Mouse (Mus musculus) testis, adult 2 months (tissue): ENCODE data around the gene Cyb5d2. TPM values are rescaled to one million over a fixed set of nuclear protein-coding genes. Genes with fewer than 3 reads are reported as not detected.

Source experiments
- H3K27ac ChIP-seq: fragments of 200-500 bp; 2 replicates; pipeline ENCODE4 v1.5.1; 2012; ENCODE audit warnings: low read depth, low read length; ENCODE audit not compliant: control insufficient read depth, insufficient read depth
- H3K27me3 ChIP-seq: fragments of 200-500 bp; 2 replicates; pipeline ENCODE4 v1.6.1; 2012; ENCODE audit warnings: mild to moderate bottlenecking, low read length, moderate library complexity; ENCODE audit not compliant: control insufficient read depth, insufficient read depth
- H3K36me3 ChIP-seq: fragments of 200-500 bp; 2 replicates; pipeline ENCODE4 v1.6.1; 2012; ENCODE audit warnings: mild to moderate bottlenecking, low read length; ENCODE audit not compliant: control insufficient read depth, insufficient read depth
- H3K4me1 ChIP-seq: fragments of 200-500 bp; 2 replicates; pipeline ENCODE4 v1.6.1; 2012; ENCODE audit warnings: low read length; ENCODE audit not compliant: control insufficient read depth, insufficient read depth
- H3K4me3 ChIP-seq: fragments of 200-500 bp; 2 replicates; pipeline ENCODE4 v1.5.1; 2012; ENCODE audit warnings: low read depth, mild to moderate bottlenecking, low read length, moderate library complexity, mixed read lengths; ENCODE audit not compliant: control insufficient read depth
- CTCF ChIP-seq: fragments of 200-500 bp; IDR thresholded peaks from 2 replicates; pipeline ENCODE4 v1.5.1; 2012; ENCODE audit warnings: low read depth, mild to moderate bottlenecking, inconsistent platforms, low read length, moderate library complexity; ENCODE audit not compliant: control insufficient read depth, insufficient read depth, insufficient replicate concordance
- POLR2A ChIP-seq: fragments of 200-500 bp; IDR thresholded peaks from 2 replicates; pipeline ENCODE4 v1.6.1; 2012; ENCODE audit warnings: low read depth, mild to moderate bottlenecking, inconsistent platforms, low read length, moderate library complexity; ENCODE audit not compliant: control insufficient read depth
- polyA plus RNA-seq: library from polyadenylated mRNA; depleted of rRNA; stranded (reverse); fragments of >200 nt; gene quantifications from 2 replicates; pipeline ENCODE4 v1.2.3, GENCODE M21; 2012

The Cyb5d2 gene
- polyA plus RNA-seq, 1 experiment: 11.2 TPM

DNA sequence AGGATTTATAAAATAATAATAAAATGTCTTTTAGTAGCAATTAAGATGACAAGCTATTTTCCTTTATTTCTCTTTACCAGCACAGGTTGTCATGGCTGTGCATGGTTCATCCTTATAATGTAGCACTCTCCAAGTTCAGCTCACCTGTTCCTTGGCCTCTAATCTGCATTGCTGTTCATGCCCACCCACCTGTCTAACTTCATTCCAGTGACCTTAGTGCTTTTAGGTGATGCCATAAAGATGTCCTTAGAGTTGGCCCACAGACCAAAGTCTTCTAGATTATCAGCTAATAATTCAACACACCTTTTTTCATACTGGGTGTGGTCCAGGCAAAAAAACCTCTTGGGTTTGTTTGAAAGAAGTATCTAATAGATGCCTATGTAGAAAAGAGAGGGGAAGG is 5.2 kb upstream of the Cyb5d2 start:
- H3K4me3 ChIP-seq: no peak overlapping the region
- TF ChIP-seq POLR2A (no peak), CTCF (no peak)
- no peaks in the 10 kb centered on the region for H3K36me3 ChIP-seq
- no peak overlapping the region for H3K27ac ChIP-seq
- H3K4me1 ChIP-seq: no peaks in the 10 kb centered on the region; the same call in 1 of the 2 replicates
- no peaks in the 10 kb centered on the region for H3K27me3 ChIP-seq

DNA sequence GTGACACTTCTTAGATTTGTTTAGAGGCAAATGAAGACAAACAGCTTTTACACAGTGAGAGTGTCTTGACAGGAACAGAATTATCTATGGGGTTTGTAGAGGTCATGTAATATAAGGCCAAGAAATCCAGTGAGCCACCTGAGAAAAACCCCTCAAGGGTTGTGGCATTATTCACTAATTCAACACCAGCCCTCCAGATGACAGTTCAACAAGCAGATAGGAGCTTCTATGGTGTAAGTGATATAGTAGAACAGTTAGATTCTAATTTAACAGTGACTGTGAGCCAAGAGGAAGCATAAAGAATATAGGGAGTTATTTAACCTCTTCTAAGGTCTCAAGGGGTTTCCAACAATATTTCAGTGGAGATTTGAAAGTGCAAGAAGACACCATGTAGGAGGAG is 2.2 kb upstream of the Cyb5d2 start:
- no peak for TF ChIP-seq POLR2A
- TF ChIP-seq CTCF: no peak
- H3K27me3 ChIP-seq: no peaks in the 10 kb centered on the region
- H3K4me3 ChIP-seq: no peak overlapping the region
- peaks cover 2% of the 10 kb centered on the region for H3K36me3 ChIP-seq
- H3K27ac ChIP-seq: no peak overlapping the region
- H3K4me1 ChIP-seq: no peaks in the 10 kb centered on the region; the same call in 1 of the 2 replicates

GRCm38 (mm10) chr11:72796773-72797338 is 914 bp upstream of the Cyb5d2 start:
- Histone ChIP-seq H3K27me3 (no peaks in the 10 kb centered on the region), H3K36me3 (peaks cover 2% of the 10 kb centered on the region), H3K4me1 (no peaks in the 10 kb centered on the region; the same call in 1 of the 2 replicates), H3K27ac (peak overlapping the region; percentile 99), H3K4me3 (peak overlapping the region; percentile 99)
- TF ChIP-seq POLR2A: no peak
- TF ChIP-seq CTCF: no peak

GRCm38 (mm10) chr11:72796296-72796687 is 350 bp upstream of the Cyb5d2 start:
- TF ChIP-seq CTCF (no peak), POLR2A (no peak; the same call in 1 of the 2 replicates)
- Histone ChIP-seq H3K36me3 (peaks cover 2% of the 10 kb centered on the region), H3K4me3 (peak overlapping the region; percentile 99), H3K27me3 (no peaks in the 10 kb centered on the region), H3K27ac (peak overlapping the region; percentile 99), H3K4me1 (no peaks in the 10 kb centered on the region; the same call in 1 of the 2 replicates)

DNA sequence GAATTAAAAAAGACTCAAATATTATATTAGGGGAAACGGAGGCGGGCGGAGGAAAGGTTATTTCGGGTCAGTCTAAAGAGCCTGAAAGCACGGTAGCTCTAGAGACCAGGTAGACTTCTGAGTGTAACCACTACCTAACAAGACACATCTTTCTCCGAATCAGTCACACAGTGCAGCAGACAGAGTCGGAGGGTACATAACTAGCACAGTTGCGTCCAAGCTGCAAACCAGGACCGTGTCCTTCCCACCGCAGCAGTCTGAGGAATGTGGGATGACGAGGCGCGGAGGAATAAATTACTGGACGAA is 840 bp downstream of the Cyb5d2 start:
- no peaks in the 10 kb centered on the region; the same call in 1 of the 2 replicates for H3K4me1 ChIP-seq
- TF ChIP-seq CTCF (no peak), POLR2A (no peak)
- H3K27ac ChIP-seq: peak overlapping the region; percentile 99
- peak overlapping the region; percentile 99 for H3K4me3 ChIP-seq
- peaks cover 2% of the 10 kb centered on the region for H3K36me3 ChIP-seq
- H3K27me3 ChIP-seq: no peaks in the 10 kb centered on the region

GRCm38 (mm10) chr11:72792033-72792432 is 3.9 kb downstream of the Cyb5d2 start:
- Histone ChIP-seq H3K4me1 (no peaks in the 10 kb centered on the region; the same call in 1 of the 2 replicates), H3K4me3 (no peak overlapping the region), H3K27me3 (no peaks in the 10 kb centered on the region), H3K27ac (no peak overlapping the region), H3K36me3 (peaks cover 2% of the 10 kb centered on the region)
- TF ChIP-seq CTCF: no peak
- TF ChIP-seq POLR2A: no peak

DNA sequence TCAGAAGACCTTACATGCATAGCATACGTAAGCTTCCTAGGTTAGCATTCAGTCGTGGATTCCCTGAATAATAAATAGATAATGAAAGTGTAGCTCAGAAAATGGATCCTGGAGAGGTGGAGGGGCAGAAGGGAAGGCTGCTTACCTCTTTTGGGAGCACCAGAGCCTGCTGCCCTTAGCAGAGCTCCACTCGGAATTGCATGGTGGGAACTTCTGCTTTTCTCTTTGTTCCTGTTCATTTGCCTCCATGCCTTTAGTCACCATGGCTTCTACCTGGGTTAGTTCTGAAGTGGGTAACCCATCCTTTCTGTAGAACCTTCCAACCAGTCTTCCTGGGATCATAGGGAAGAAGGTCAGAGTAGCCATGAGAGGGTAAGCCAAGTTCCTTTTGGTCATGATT is 13.4 kb downstream of the Cyb5d2 start:
- TF ChIP-seq POLR2A (no peak), CTCF (no peak)
- Histone ChIP-seq H3K27me3 (no peaks in the 10 kb centered on the region), H3K36me3 (no peaks in the 10 kb centered on the region; the same call in none of the 2 replicates), H3K4me1 (no peaks in the 10 kb centered on the region), H3K27ac (no peak overlapping the region), H3K4me3 (no peak overlapping the region)
